Mouse (Mus musculus) ovary, adult 10 weeks (tissue): Measurements from ENCODE around the gene Sycp2. TPM values are rescaled to one million over a fixed set of nuclear protein-coding genes. Genes with fewer than 3 reads are reported as not detected.

Experiments used
- polyA plus RNA-seq: library from polyadenylated mRNA; stranded (reverse); fragments of 350-450 nt; fragmentation: Illumina TruSeq; extraction: RNeasy Lipid Tissue Mini Kit (QIAGEN cat#74804); gene quantifications from one replicate; pipeline ENCODE4 v1.2.3, GENCODE M21; 2014

Sycp2 gene
- polyA plus RNA-seq, result 2.5 TPM

GRCm38 (mm10) chr2:178407053-178407815 lies at the start of gene Sycp2:
Sycp2 (minus strand) TSS chr2:178407685.

GRCm38 (mm10) chr2:178430231-178430630 lies 22.7 kb upstream of the Sycp2 start, which contains the start of gene Cdh26:
Cdh26 (plus strand) TSS chr2:178430531.

GRCm38 (mm10) chr2:178414261-178415149 lies 7.0 kb upstream of the Sycp2 start, which contains the start of the genes Ppp1r3d and Fam217b:
Ppp1r3d (minus strand) TSS chr2:178414472.
Fam217b (plus strand) TSS chr2:178414524.

Other genes starting within 250 kb of the Sycp2 start
- 3.4 TPM for gene Ppp1r3d, start 6.8 kb upstream of the Sycp2 start, polyA plus RNA-seq
- 5.3 TPM for gene Fam217b, start 6.8 kb upstream of the Sycp2 start, polyA plus RNA-seq
- gene Cdh26, start 22.8 kb upstream of the Sycp2 start, polyA plus RNA-seq, result not detected